Mouse (Mus musculus) brown adipose tissue, adult 24 weeks (tissue): ENCODE measurements at regions not wholly inside any gene's neighbourhood (a gene's known extent, or its start where the extent isn't known, plus 50 kb on each side); places are given as distances from the start of the nearest gene placed in this dataset.

Experiments
- H3K27ac ChIP-seq: fragments of 200-500 bp; replicated peaks from 2 replicates; pipeline ENCODE4 v1.5.1; 2012; ENCODE audit warnings: low read depth, mild to moderate bottlenecking, low read length
- H3K4me1 ChIP-seq: fragments of 200-500 bp; 2 replicates; pipeline ENCODE4 v1.6.1; 2012; ENCODE audit warnings: low read length, mixed read lengths; ENCODE audit not compliant: control insufficient read depth, insufficient read depth, insufficient read length
- H3K4me3 ChIP-seq: fragments of 200-500 bp; 2 replicates; pipeline ENCODE4 v1.5.1; 2012; ENCODE audit warnings: low read depth, mild to moderate bottlenecking, low read length, moderate library complexity; ENCODE audit not compliant: insufficient read depth

DNA sequence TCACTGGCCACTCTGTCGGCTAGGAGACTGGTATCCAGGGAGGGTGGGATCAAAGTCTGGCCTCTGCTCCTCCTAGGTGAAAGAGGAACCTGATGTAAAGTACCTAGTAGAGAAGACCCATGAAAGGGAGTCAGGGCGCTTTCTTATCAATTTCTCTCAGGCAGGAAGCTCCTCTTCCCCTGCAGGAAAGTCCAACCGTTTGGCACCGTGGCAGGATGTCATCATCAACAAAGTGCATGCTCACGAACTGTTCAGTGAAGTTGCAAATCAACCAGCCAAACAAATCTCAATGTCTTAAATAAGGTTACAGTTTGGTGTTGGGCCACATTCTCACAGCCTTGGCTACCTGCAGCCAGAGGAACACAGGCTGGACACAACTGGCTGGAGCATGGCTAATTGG lies 138.2 kb upstream of the Krr1 start:
- no peak overlapping the region for H3K4me3 ChIP-seq
- H3K27ac ChIP-seq = no peak overlapping the region
- peaks cover 2% of the 10 kb centered on the region; the same call in 1 of the 2 replicates for H3K4me1 ChIP-seq

- H3K4me1 ChIP-seq = peaks cover 2% of the 10 kb centered on the region; the same call in 1 of the 2 replicates
- no peak overlapping the region for H3K27ac ChIP-seq
- no peak overlapping the region for H3K4me3 ChIP-seq
These were observed 137.3 kb upstream of the Krr1 start for GRCm38 (mm10) chr10:111834925-111835823.

- H3K27ac ChIP-seq = no peak overlapping the region
- H3K4me3 ChIP-seq = no peak overlapping the region
- H3K4me1 ChIP-seq = peaks cover 2% of the 10 kb centered on the region; the same call in 1 of the 2 replicates
These were observed 136.3 kb upstream of the Krr1 start for GRCm38 (mm10) chr10:111836191-111836590.

- Histone ChIP-seq H3K4me1 (peaks cover 2% of the 10 kb centered on the region; the same call in 1 of the 2 replicates), H3K4me3 (no peak overlapping the region), H3K27ac (no peak overlapping the region)
These were observed 135.7 kb upstream of the Krr1 start for GRCm38 (mm10) chr10:111836802-111837201.

DNA sequence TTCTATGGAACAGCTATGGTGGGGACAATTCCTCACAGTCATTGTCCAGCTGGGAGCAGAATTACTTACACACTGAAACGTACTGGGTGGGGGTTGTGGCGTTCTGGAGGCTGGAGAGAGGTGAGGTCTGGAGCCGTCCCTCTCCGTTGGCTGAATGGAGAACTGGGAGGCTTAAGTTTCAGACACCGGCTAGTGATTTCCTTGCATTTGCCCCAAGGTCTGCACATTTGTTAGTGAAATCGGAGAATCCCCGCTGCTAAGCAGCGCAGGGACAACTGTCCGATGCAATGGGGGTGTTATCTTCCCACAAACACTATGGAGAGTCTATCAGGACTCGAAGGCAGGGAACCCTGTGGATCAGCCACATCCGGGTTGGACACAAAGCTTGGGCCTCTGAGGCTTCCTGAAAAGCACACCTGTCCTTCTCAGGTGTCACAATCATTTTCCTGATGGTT lies 130.1 kb upstream of the Krr1 start:
- Histone ChIP-seq H3K4me3 (no peak overlapping the region), H3K4me1 (no peaks in the 10 kb centered on the region; the same call in 1 of the 2 replicates), H3K27ac (no peak overlapping the region)

GRCm38 (mm10) chr10:111842896-111843295 lies 129.6 kb upstream of the Krr1 start:
- Histone ChIP-seq H3K4me3 (no peak overlapping the region), H3K27ac (no peak overlapping the region), H3K4me1 (no peaks in the 10 kb centered on the region; the same call in 1 of the 2 replicates)

- H3K4me3 ChIP-seq = no peak overlapping the region
- no peaks in the 10 kb centered on the region; the same call in 1 of the 2 replicates for H3K4me1 ChIP-seq
- H3K27ac ChIP-seq = no peak overlapping the region
These were observed 129.2 kb upstream of the Krr1 start for GRCm38 (mm10) chr10:111843301-111843700.

- Histone ChIP-seq H3K4me1 (no peaks in the 10 kb centered on the region; the same call in 1 of the 2 replicates), H3K4me3 (no peak overlapping the region), H3K27ac (no peak overlapping the region)
These were observed 128.3 kb upstream of the Krr1 start for GRCm38 (mm10) chr10:111844144-111844543.

GRCm38 (mm10) chr10:111845946-111846345 lies 126.5 kb upstream of the Krr1 start:
- Histone ChIP-seq H3K4me3 (no peak overlapping the region), H3K4me1 (no peaks in the 10 kb centered on the region; the same call in 1 of the 2 replicates), H3K27ac (no peak overlapping the region)

- no peaks in the 10 kb centered on the region for H3K4me1 ChIP-seq
- H3K4me3 ChIP-seq = no peak overlapping the region
- no peak overlapping the region for H3K27ac ChIP-seq
These were observed 118.2 kb upstream of the Krr1 start for GRCm38 (mm10) chr10:111854254-111854653.

- H3K27ac ChIP-seq = no peak overlapping the region
- H3K4me3 ChIP-seq = no peak overlapping the region
- H3K4me1 ChIP-seq = no peaks in the 10 kb centered on the region
These were observed 117.0 kb upstream of the Krr1 start for GRCm38 (mm10) chr10:111855496-111855895.

GRCm38 (mm10) chr10:111858403-111858802 lies 114.1 kb upstream of the Krr1 start:
- no peak overlapping the region for H3K27ac ChIP-seq
- H3K4me3 ChIP-seq = no peak overlapping the region
- H3K4me1 ChIP-seq = no peaks in the 10 kb centered on the region

GRCm38 (mm10) chr10:111865286-111865830 lies 107.1 kb upstream of the Krr1 start:
- Histone ChIP-seq H3K4me3 (no peak overlapping the region), H3K4me1 (no peaks in the 10 kb centered on the region), H3K27ac (no peak overlapping the region)

DNA sequence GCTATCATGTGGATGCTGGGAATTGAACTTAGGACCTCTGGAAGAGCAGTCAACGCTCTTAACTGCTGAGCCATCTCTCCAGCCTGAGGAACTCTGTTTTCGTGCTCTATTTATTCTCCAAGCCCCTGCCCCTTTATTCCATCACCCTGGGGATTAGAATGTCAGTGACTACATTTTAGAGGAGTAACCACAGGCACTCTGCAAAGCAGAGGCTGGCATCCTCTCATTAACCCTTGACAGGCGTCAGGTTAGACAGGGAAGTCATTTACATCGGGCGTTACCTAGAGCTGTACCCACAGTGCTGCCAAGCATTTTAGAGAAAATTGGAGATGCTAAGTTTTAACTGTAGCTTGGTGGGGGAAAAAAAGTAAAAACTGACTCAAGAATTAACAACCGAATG lies 105.4 kb upstream of the Krr1 start:
- H3K4me3 ChIP-seq = no peak overlapping the region
- H3K4me1 ChIP-seq = no peaks in the 10 kb centered on the region
- H3K27ac ChIP-seq = no peak overlapping the region

DNA sequence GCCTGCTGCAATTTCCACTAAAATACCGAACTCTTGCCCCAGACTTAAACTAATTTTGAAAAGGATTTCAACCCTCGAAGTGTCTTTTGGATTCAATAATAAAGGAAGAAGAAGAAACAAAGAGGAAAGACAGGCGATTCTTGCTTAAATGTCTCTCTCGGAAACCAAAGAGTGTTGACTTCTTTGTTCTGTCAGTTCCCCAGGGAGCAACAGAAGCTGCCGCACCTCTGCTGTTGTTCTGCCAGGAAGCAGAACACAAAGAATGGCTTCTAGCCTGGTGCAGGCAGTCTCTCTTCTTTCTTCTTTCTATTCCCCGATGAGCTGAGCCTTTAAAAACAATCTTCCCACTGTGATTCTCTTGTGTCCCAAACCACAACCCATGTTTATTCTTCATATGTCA lies 104.9 kb upstream of the Krr1 start:
- H3K4me1 ChIP-seq = no peaks in the 10 kb centered on the region

DNA sequence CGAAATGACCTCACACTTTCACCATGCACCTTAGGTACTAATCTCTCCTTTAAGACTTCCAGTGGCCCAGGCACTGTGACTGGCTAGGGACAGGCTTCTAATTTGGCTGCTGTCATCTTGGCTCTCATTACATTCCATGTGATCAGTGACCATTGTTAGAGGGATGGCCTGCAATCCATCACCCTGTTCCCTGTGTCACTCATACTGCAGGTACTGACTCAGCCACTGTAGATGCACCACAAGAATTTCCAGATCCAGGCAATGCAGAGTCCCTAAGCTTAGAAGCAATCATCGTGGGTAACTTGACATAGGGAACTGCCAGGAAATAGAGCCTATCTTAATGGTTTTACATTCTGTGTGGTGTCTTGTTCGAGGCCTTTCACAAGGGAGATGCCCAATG lies 92.1 kb upstream of the Krr1 start:
- no peaks in the 10 kb centered on the region for H3K4me1 ChIP-seq
- no peak overlapping the region for H3K4me3 ChIP-seq
- H3K27ac ChIP-seq = no peak overlapping the region

More for the DNA sequence above, 104.9 kb upstream of the Krr1 start:
- no peak overlapping the region for H3K27ac ChIP-seq
- H3K4me3 ChIP-seq = no peak overlapping the region
